Mouse (Mus musculus): ENCODE measurements around the gene Fbxo31.

- TF ChIP-seq CTCF (IDR thresholded peaks at IDR 0.05; ENCODE audit: low read depth, low read length), result no peak
- no peak for TF ChIP-seq TAL1 (conservative IDR thresholded peaks at IDR 0.05; ENCODE audit: low read depth, low read length)
- TF ChIP-seq GATA1 (IDR thresholded peaks at IDR 0.05; ENCODE audit: borderline replicate concordance, low read length), result no peak
- TF ChIP-seq POLR2AphosphoS5 (IDR thresholded peaks at IDR 0.05; ENCODE audit: insufficient replicate concordance, low read depth, low read length), result no peak
- no peak for TF ChIP-seq GATA2 (IDR thresholded peaks at IDR 0.05; ENCODE audit: borderline replicate concordance, low read depth, low read length)
Observed at GRCm38 (mm10) chr8:121607661-121608060, 29.1 kb upstream of the Fbxo31 start.
